ENCODE assay signal across 13 mouse cellular contexts in genomic region chr9:90197866-90198383, GRCm38 (mm10). TPM values are rescaled to one million over a fixed set of nuclear protein-coding genes. Genes with fewer than 3 reads are reported as not detected.
DNase-seq lines count a peak whose midpoint lies in the region; ATAC-seq lines count a peak whose summit lies in the region.
"Had no signal": no experiment of that assay in that cellular context is flagged by ENCODE, and none has a peak within 500 bp of the region (broad histone marks: within the 10 kb centered on the region; RNA-seq: fewer than 3 reads in every experiment).

No protein-coding gene starts in this region.

- peak; percentile 36 to 54 for DNase-seq in cerebellum, postnatal 14 days
- DNase-seq in cerebellum, adult 18-20 months = no peak
- DNase-seq in heart, postnatal 36 days = no peak
- DNase-seq in liver = no peak
- no peak for DNase-seq in yolk sac, embryonic 10.5 days (ENCODE audit: low spot score)
- DNase-seq: liver, embryonic 13.5 days; thymus, postnatal 14 days had no signal

- no peak overlapping the region for H3K4me3 ChIP-seq in heart, embryonic 14.5 days (ENCODE audit: control insufficient read depth in 1 of 2, insufficient read depth in 1 of 2, low read depth in 1 of 2, low read length in 2 of 2)
- H3K4me3 ChIP-seq in liver, embryonic 15.5 days (replicated peaks) = no peak overlapping the region
- H3K4me3 ChIP-seq: forebrain, embryonic 13.5 days; hindbrain, embryonic 15.5 days; liver, embryonic 13.5 days; midbrain, embryonic 15.5 days had no signal

- H3K4me1 ChIP-seq in heart, embryonic 14.5 days (ENCODE audit: control insufficient read depth in 2 of 2, insufficient read depth in 2 of 2, low read length in 2 of 2) = peaks cover 17 to 23% of the 10 kb centered on the region in 2 experiments
- peaks cover 8% of the 10 kb centered on the region for H3K4me1 ChIP-seq in liver, embryonic 15.5 days (replicated peaks)
- H3K4me1 ChIP-seq: forebrain, embryonic 13.5 days; midbrain, embryonic 15.5 days had no signal

- ATAC-seq in heart, embryonic 14.5 days (ENCODE audit: insufficient number of reproducible peaks, insufficient read depth, low FRiP score, low read depth) = peak; percentile 0; the same call in 1 of the 2 replicates
- peak; percentile 5; the same call in 1 of the 2 replicates for ATAC-seq in liver, embryonic 15.5 days (ENCODE audit: insufficient read depth)
- ATAC-seq in megakaryocyte-erythroid progenitor cell, adult 5-6 weeks (replicated peaks; ENCODE audit: low FRiP score, low TSS enrichment, poor library complexity, severe bottlenecking) = 0 out of 2 replicates have a peak, but pooled peaks have one; percentile 17
- ATAC-seq: forebrain, embryonic 13.5 days; midbrain, embryonic 15.5 days had no signal

- 61% methylated on average over 7 of the region's 7 CpGs for WGBS in heart, embryonic 14.5 days
- WGBS in liver, embryonic 15.5 days (ENCODE audit: insufficient replicate concordance) = 61% methylated on average over 7 of the region's 7 CpGs

- H3K9me3 ChIP-seq in heart, embryonic 14.5 days (ENCODE audit: control insufficient read depth, low read length) = no peaks in the 10 kb centered on the region
- no peaks in the 10 kb centered on the region for H3K9me3 ChIP-seq in liver, embryonic 15.5 days (replicated peaks)
- H3K9me3 ChIP-seq: forebrain, embryonic 13.5 days; hindbrain, embryonic 15.5 days; liver, embryonic 13.5 days; midbrain, embryonic 15.5 days had no signal

- intact Hi-C loops in heart, postnatal 36 days (cut with DNase I) = loop anchor here (1.0 to 5.0 kb wide), 2 partner anchors 71 to 86 kb away; no protein-coding TSS in a partner anchor

- H3K4me2 ChIP-seq in heart, embryonic 14.5 days (ENCODE audit: low read length) = peak overlapping the region; percentile 43
- no peak overlapping the region for H3K4me2 ChIP-seq in liver, embryonic 15.5 days
- H3K4me2 ChIP-seq: forebrain, embryonic 13.5 days; hindbrain, embryonic 15.5 days; liver, embryonic 13.5 days; midbrain, embryonic 15.5 days had no signal

- no peaks in the 10 kb centered on the region for H3K27me3 ChIP-seq in heart, embryonic 14.5 days (ENCODE audit: control insufficient read depth, insufficient read depth, low read length)
- H3K27me3 ChIP-seq in liver, embryonic 15.5 days = no peaks in the 10 kb centered on the region
- H3K27me3 ChIP-seq: forebrain, embryonic 13.5 days; hindbrain, embryonic 15.5 days; liver, embryonic 13.5 days; midbrain, embryonic 15.5 days had no signal

- H3K9ac ChIP-seq in heart, embryonic 14.5 days (ENCODE audit: low read length) = no peak overlapping the region
- H3K9ac ChIP-seq in liver, embryonic 15.5 days = no peak overlapping the region
- H3K9ac ChIP-seq: forebrain, embryonic 13.5 days; hindbrain, embryonic 15.5 days; liver, embryonic 13.5 days; midbrain, embryonic 15.5 days had no signal

- peak overlapping the region; percentile 67 to 87 for H3K27ac ChIP-seq in heart, embryonic 14.5 days (replicated peaks in 1 of 2; ENCODE audit: control insufficient read depth in 1 of 2, insufficient read depth in 1 of 2, low read depth in 2 of 2, low read length in 2 of 2)
- no peak overlapping the region for H3K27ac ChIP-seq in liver, embryonic 15.5 days (replicated peaks)
- H3K27ac ChIP-seq: forebrain, embryonic 13.5 days; hindbrain, embryonic 15.5 days; liver, embryonic 13.5 days; midbrain, embryonic 15.5 days had no signal

- peaks cover 17% of the 10 kb centered on the region for H3K36me3 ChIP-seq in heart, embryonic 14.5 days (ENCODE audit: control insufficient read depth, insufficient read depth, low read length)
- peaks cover 13% of the 10 kb centered on the region for H3K36me3 ChIP-seq in liver, embryonic 15.5 days (replicated peaks)

RNA-seq across cellular contexts. Expression of gene Adamts7, which starts 35.1 kb away (rescaled TPM):
- polyA plus RNA-seq in heart, embryonic 14.5 days (2014; fragmentation: Nextera tagmentation; extraction: Ambion mirVana) = 6.9 and 8.8 TPM in 2 replicates
- 10 to 100 TPM; 14.4 to 17.7 TPM for total RNA-seq in heart, postnatal 36 days (2021)
- 0.71 TPM in 2 replicates for polyA plus RNA-seq in liver, embryonic 15.5 days (2015; fragmentation: Nextera tagmentation; extraction: Ambion mirVana)
- not detected in 2 replicates for total RNA-seq in megakaryocyte-erythroid progenitor cell, adult 5-6 weeks (2014; fragmentation: Nextera tagmentation)
- not detected in 2 replicates for total RNA-seq in megakaryocyte-erythroid progenitor cell, adult 5-6 weeks (2017)

Comparison
In these comparisons a context has a peak if more than half of its experiments do, and no peak if none do; other contexts are left out.
1. DNase-seq: peak in cerebellum, postnatal 14 days (2 of 2); none in cerebellum, adult 18-20 months (0 of 2), heart, postnatal 36 days (0 of 2), liver (single experiment) and yolk sac, embryonic 10.5 days (single experiment).
2. RNA of gene Adamts7, which starts 35.1 kb away (total RNA-seq): 14.4 to 17.7 TPM in heart, postnatal 36 days; not detected in megakaryocyte-erythroid progenitor cell, adult 5-6 weeks; every median in the first group is over 10 times any median in the second.
3. Peak in every context shown above with its lines, with median percentiles within 50 percentile points of each other: ATAC-seq.